Mouse (Mus musculus) cerebellum, adult 18-20 months (tissue): Measurements from ENCODE around the gene Sltm.
"Not testable (repeated sequence)": the region's sequence is repeated elsewhere in the genome, so short reads cannot be mapped to it uniquely, and the experiment has no call there.

Experiments
- DNase-seq, 2 experiments: peaks; one replicate each; pipeline ENCODE4 v3.0.0; 2021

Sltm gene

DNA sequence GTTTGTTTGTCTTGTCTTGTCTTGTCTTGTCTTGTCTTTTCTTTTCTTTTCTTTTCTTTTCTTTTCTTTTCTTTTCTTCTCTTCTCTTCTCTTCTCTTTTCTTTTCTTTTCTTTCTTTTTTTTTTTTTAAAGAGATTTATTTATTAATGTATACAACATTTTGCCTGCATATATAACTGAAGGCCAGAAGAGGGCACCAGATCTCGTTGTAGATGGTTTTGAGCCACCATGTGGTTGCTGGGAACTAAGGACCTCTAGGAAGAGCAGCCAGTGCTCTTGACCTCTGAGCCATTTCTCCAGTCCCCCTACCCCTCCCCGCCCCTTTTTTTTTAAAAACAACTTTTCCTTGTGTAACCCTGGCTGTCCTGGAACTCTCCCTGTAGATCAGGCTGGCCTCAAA lies 9.7 kb downstream of the Sltm start:
- DNase-seq, result not testable (repeated sequence)

- DNase-seq, result no peak
These were observed 12.9 kb downstream of the Sltm start for GRCm38 (mm10) chr9:70555431-70555830.

GRCm38 (mm10) chr9:70556796-70557195 lies 14.2 kb downstream of the Sltm start:
- DNase-seq, result no peak

DNA sequence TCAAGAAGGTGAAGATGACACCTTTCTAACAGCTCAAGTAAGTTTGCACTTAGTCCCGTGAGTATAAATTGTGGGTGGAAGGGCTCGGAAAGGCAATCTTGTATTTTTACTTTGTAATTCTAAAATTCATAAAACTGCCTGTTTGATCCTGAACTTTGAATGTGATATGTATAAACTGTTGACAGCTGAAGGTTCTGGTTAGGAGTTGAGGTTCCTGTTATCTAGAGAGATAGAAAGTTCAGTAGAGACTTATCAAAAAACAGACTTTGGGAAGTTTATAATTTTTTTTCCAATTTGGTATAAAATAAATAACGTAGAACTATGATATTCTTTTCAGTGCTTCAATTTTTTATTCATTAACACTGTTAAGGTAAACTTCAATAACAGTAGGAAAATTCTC lies 20.3 kb downstream of the Sltm start:
- no peak for DNase-seq

DNA sequence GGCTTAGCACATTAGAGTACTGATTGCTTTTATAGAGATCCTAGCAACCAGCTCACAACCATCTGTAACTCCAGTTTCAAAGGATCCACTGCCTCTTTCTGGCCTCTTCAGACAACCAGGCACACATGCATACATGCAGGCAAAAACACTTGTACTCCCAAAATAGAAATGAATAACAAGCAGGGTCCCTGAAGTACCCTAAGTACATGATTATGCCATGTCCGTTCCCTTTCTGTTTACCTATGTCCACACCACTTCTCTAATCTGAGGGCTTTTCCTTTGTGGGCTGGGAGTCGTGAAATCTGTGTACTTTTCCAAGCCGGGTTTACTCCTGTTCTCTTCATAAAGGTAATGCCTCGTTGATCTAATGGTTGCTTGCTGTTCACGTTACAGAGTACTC lies 25.1 kb downstream of the Sltm start:
- DNase-seq, result no peak

DNA sequence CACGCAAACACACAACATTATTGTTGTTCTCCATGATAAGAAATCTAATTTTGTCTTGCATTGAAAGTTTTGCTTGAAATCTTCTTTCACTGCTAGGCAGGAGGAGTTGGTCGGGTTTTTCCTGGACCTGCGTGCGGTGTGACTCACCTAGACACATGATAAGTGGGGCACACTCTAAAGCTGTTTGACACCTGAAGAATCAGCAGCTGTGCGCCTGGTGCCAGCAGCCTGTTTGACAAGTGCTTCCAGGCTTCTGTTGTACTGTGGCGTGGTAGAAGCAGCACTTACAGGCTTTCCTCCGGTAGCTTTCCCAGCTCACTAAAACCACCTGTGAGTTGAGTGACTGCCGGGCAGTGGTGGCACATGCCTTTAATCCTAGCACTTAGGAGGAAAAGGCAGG lies 27.8 kb downstream of the Sltm start:
- DNase-seq, result no peak

DNA sequence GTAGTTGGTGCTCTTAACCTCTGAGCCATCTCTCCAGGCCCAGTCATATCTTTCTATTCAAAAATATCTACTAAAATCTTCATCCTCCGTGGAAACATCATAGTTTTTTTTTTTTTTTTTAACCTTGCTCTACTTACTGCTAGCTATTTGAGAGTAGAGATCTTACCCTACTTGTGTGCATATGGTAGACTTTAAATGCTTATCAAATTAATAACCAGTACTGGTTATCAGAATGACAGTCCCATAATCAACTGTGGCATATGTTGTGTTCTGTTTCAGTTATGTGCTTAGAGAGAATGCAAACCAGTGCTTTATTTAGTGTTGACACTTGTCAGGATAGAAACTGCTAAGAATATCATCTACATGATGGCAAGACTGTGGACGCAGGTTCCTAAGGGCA lies 35.6 kb downstream of the Sltm start:
- DNase-seq, result no peak

- DNase-seq, result no peak
These were observed 38.4 kb downstream of the Sltm start for GRCm38 (mm10) chr9:70580956-70581355.

DNA sequence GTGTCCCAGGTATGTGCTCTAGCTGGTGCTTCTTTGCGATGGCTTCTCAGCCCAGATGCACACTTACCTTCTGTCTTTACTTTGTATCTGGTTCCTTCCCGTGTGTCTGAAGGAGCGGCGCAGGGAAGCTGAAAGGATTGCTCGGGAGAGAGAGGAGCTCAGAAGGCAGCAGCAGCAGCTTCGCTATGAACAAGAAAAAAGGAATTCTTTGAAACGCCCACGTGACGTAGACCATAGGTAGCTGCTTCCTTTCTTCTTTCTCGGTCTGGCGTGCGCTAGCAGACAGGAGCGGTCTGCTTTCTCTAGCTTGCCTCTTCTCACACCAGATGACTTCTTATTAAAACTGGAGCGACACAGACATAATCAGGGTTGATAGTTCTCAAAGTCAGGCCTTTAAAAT lies 42.1 kb downstream of the Sltm start:
- DNase-seq, result no peak

DNA sequence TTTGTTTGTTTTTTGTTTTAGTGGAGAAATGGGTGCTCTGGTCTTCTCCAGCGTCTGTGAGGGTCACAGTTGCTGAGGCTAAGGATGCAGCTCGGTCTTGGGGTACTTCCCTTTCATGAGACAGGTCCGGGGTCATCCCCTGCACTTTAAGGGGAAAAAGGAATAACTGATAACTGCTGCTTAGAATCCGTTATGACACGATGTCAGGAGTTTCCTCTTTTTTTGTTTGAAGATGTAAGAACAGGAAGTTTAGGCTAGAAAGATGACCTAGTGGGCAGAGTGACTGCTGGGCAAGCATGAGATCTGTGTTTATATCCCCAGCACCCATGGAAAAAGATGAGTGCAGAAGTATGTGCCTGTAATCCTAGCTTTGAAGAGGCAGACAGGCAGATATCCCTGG lies 42.6 kb downstream of the Sltm start:
- no peak for DNase-seq

DNA sequence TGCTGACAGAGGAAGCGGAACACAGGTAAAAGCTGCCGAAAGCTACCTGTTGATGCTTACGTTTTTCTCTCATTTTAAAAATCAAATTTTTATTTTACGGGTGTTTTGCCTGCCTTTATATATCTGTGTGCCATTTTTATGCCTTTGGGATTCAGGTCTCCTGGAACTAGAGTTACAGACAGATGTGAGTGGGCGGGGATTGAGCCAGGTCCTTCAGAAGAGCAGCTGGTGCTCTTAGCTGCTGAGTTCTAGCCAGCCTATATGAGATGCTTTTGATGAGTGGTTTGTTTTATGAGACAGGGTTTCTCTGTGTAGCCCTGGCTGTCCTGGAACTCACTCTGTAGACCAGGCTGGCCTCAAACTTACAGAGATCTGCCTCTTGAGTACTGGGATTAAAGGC lies 44.6 kb downstream of the Sltm start:
- DNase-seq, result no peak

DNA sequence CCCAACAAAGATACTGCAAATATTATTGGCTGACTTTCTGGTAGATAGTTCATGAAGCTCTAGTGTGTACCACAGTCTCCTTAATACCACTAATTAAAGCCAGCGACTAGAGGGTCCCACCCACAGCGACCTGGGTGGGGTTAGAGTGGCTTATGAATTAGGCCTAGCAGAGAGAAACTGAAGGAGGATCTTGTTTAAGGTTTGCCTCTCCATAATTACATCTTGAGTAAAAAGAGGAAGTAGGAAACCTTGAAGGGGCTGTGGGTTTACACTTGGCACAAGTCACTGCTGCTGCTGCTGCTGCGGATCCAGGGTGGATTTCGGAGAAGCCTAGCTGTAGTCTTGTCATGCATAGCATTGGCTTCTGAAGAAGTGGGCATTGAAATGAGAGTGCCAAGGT lies 48.2 kb downstream of the Sltm start:
- DNase-seq, result no peak

GRCm38 (mm10) chr9:70591486-70591885 lies 48.9 kb downstream of the Sltm start:
- DNase-seq, result no peak

- DNase-seq, result no peak
These were observed 55.7 kb downstream of the Sltm start for GRCm38 (mm10) chr9:70598271-70598670.

DNA sequence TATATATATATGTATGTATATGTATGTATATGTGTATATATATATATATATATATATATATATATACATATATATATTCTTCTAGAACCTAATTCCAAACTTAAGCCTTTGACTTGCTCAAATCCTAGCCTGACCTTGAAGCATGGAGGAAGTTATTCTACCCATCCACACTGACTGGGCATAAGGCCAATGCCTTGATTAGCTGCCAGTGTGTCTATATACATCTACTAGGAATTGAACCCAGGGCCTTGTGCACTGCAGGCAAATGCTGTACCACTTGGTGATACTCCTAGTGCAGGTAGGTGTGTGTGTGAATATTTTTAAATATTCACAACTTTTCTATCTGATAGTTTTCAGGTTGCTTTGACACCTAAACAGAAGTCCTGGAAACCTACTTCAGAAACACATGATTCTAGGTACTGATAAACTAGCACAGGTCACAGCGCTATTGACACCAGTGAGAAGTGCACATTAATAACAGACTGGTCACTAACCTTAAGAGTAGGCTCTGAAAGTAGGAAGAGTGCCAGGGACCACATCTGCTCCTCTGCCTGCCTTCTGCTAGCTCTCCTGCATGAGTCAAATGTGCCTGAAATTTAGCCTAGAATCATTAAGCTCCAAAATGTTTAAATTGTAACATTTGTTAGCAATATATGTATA lies 59.8 kb downstream of the Sltm start:
- peak; percentile 58 to 62 for DNase-seq

GRCm38 (mm10) chr9:70611026-70611673 lies 68.6 kb downstream of the Sltm start:
- DNase-seq, result no peak

- DNase-seq, result peak; percentile 73 to 81
These were observed 87.2 kb downstream of the Sltm start for GRCm38 (mm10) chr9:70629711-70630110.

DNA sequence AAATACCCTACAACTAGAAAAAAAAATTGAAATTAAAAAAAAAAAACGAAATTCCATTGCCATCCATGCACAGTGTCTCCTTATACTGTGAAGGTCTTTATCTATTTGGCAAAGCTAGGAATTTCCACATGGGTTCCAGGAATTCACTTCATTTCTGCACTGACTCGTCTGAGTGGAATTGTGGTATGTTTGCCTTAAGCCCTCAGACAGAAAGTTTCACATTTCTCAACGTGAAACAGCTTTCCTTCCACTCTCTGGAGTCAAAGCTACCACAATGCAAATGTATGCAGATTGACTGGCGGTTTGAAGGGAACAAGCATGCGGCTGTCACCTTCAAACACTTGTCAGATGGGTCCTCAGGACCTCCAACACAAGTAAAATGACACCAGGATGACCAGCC lies 89.1 kb downstream of the Sltm start:
- no peak for DNase-seq

DNA sequence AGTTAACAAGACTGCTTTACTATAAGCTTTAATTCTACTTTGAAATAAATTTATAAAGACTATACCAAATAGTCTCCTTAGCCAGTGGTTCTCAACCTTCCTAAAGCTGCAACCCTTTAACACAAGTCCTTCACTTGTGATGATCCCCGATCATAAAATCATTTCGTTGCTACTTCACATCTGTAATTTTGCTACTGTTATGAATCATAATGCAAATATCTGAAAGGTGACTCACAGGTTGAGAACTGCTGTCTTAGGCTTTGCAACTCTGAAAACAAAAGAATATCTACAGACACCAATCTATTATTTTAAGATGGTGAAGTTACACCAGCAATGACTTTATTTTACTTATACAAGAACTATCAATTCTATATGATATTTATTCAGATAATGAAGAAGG lies 94.2 kb downstream of the Sltm start:
- DNase-seq, result no peak
